Mouse (Mus musculus): ENCODE measurements around the gene Smim17. TPM values are rescaled to one million over a fixed set of nuclear protein-coding genes. Genes with fewer than 3 reads are reported as not detected.

Smim17 gene
- polyA plus RNA-seq, 1 experiment from 2014 or later = not detected

DNA sequence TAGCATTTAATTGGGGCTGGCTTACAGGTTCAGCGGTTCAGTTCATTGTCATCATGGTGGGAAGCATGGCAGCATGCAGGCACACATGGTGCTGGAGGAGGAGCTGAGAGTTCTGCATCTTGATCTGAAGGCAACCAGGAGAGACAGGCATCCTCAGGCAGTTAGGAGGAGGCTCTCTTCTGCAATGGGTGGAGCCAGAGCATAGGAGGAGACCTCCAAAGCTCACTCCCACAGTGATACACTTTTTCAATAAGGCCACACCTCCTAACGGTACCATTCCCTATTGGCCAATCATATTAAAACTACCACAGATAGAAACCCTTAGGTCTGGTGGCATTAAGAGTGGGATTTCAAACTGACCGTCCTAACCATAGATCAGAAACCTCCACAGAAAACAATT, 29.1 kb upstream of the Smim17 start:
- Histone ChIP-seq H3K9me3 (replicated peaks) (no peaks in the 10 kb centered on the region), H3K4me2 (no peak overlapping the region), H3K4me3 (replicated peaks) (no peak overlapping the region), H3K4me1 (replicated peaks) (peaks cover 36% of the 10 kb centered on the region), H3K27me3 (no peaks in the 10 kb centered on the region), H3K36me3 (replicated peaks) (no peaks in the 10 kb centered on the region), H3K27ac (replicated peaks) (no peak overlapping the region), H3K9ac (no peak overlapping the region)
- WGBS (ENCODE audit: insufficient replicate concordance) = 65% methylated on average over 3 of the region's 3 CpGs
- no peak for ATAC-seq (ENCODE audit: insufficient read depth)

DNA sequence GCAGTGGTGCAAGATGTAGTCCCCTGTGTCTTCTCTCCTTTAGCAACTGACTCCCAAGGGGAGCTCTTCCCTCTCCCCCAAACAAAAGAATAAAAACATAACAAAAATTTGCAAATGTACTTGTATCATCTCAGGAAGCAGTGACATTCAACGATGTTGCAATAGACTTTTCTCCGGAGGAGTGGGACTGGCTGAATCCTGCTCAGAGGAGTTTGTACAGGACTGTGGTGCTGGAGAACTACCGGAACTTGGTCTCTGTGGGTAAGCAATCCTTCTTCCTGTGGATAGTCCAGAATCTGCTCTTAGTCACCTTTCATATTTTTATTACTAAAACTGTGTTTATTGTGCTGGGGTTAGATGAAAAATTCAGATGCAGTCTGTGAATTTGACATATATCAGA, 25.5 kb upstream of the Smim17 start:
- Histone ChIP-seq H3K36me3 (replicated peaks) (no peaks in the 10 kb centered on the region), H3K27me3 (no peaks in the 10 kb centered on the region), H3K27ac (replicated peaks) (no peak overlapping the region), H3K9ac (no peak overlapping the region), H3K4me3 (replicated peaks) (no peak overlapping the region), H3K9me3 (replicated peaks) (no peaks in the 10 kb centered on the region), H3K4me1 (replicated peaks) (peaks cover 9% of the 10 kb centered on the region; the same call in 1 of the 2 replicates), H3K4me2 (no peak overlapping the region)
- 72% methylated on average over 3 of the region's 3 CpGs for WGBS (ENCODE audit: insufficient replicate concordance)
- no peak for ATAC-seq (ENCODE audit: insufficient read depth)

DNA sequence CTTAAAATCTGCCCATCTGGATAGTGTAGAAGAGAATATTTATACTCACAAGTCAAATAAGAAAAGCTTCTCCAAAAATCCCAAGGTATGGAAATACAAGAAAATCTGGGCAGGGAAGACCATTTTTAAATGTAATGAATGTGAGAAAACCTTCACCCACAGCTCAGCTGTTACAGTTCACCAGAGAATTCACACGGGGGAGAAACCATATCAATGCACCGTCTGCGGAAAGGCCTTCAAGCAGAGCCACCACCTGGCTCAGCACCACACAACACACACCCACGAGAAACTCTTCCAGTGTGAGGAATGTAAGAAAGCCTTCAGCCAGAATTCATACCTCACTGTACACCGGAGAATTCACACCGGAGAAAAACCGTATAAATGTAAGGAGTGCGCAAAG, 20.1 kb upstream of the Smim17 start:
- H3K9ac ChIP-seq = no peak overlapping the region
- 79% methylated on average over 8 of the region's 8 CpGs for WGBS (ENCODE audit: insufficient replicate concordance)
- no peak overlapping the region for H3K4me2 ChIP-seq
- ATAC-seq (ENCODE audit: insufficient read depth) = no peak
- no peaks in the 10 kb centered on the region for H3K36me3 ChIP-seq (replicated peaks)
- no peaks in the 10 kb centered on the region for H3K9me3 ChIP-seq (replicated peaks)
- H3K27ac ChIP-seq (replicated peaks) = no peak overlapping the region
- peaks cover 15% of the 10 kb centered on the region for H3K4me1 ChIP-seq (replicated peaks)
- H3K4me3 ChIP-seq (replicated peaks) = no peak overlapping the region
- H3K27me3 ChIP-seq = no peaks in the 10 kb centered on the region

DNA sequence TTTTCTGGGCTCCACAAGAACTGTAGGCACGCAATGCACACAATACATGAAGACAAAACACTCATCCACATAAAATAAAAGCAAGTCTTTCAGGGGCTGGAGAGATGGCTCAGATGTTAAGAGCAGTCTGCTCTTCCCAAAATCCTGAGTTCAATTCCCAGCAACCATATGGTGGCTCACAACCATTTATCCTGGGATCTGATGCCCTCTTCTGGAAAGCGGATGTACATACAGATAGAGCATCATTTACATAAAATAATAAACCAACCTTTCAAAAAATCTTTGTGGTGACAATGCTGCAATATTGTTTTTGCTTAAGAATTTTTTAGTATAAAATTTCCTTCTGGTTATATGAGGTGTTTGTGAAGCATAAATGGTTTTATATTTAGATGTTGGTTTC, 17.1 kb upstream of the Smim17 start:
- H3K4me2 ChIP-seq = no peak overlapping the region
- H3K27ac ChIP-seq (replicated peaks) = no peak overlapping the region
- H3K36me3 ChIP-seq (replicated peaks) = no peaks in the 10 kb centered on the region
- H3K27me3 ChIP-seq = no peaks in the 10 kb centered on the region
- peaks cover 23% of the 10 kb centered on the region for H3K4me1 ChIP-seq (replicated peaks)
- no peak overlapping the region for H3K9ac ChIP-seq
- H3K9me3 ChIP-seq (replicated peaks) = no peaks in the 10 kb centered on the region
- no peak for ATAC-seq (ENCODE audit: insufficient read depth)
- WGBS (ENCODE audit: insufficient replicate concordance) = 62% methylated on average over 2 of the region's 2 CpGs
- H3K4me3 ChIP-seq (replicated peaks) = no peak overlapping the region

DNA sequence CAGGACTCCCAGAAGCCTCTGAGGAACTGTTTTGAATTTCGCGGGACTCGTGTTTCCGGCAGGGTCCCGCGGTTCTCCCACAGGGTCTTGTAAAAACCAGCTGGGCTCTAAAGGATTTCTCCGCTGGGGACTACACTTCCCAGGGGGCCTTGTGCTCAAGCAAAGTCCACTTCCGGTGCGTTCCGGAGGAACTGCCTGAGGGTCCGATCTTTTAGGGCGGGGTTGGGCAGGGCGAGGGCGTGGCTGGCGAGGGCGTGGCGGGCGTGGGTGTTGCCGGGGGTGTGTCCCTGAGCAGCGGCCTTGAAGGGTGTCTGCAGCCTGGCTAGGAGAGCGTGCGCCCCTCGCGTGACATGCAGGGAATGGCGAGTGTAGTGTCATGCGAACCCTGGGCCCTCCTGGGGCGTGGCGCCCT, 15.5 kb upstream of the Smim17 start, which contains the start of gene Zfp28:
Zfp28 (plus strand) TSS at position 252 of the 412 bp plus-strand sequence.
- H3K27ac ChIP-seq (replicated peaks) = no peak within 1 kb of the TSS
- H3K27me3 ChIP-seq = no peaks in the 10 kb centered on the region
- peaks cover 23% of the 10 kb centered on the region for H3K4me1 ChIP-seq (replicated peaks)
- H3K9me3 ChIP-seq (replicated peaks) = no peaks in the 10 kb centered on the region
- ATAC-seq (ENCODE audit: insufficient read depth) = peak; percentile 93
- no peaks in the 10 kb centered on the region for H3K36me3 ChIP-seq (replicated peaks)
- peak within 1 kb of the TSS; percentile 42 for H3K9ac ChIP-seq
- WGBS (ENCODE audit: insufficient replicate concordance) = under 1% methylated on average over 28 of the region's 28 CpGs
- H3K4me2 ChIP-seq = peak within 1 kb of the TSS; percentile 75
- peak within 1 kb of the TSS; percentile 62 for H3K4me3 ChIP-seq (replicated peaks)

DNA sequence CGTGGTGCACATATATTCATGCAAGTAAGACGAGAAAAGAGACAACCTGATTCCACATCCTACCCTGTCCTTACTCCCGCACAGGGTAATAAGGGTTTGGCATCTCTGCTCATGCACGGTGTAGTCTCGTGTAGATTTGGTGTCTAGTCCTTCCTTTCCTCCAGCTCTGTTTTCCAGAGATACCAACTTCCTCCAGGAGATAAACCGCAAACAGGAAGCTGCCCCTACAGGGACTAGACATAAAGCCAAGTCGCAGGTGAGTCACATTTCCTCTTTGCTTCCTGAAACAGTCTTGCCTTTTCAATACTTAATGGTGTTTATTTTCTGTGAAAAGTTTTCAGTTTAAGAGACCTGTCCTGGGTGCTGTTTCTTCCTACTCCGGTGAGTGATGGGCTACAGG, 14.5 kb upstream of the Smim17 start:
- 18% methylated on average over 8 of the region's 8 CpGs for WGBS (ENCODE audit: insufficient replicate concordance)
- no peak for ATAC-seq (ENCODE audit: insufficient read depth)
- H3K27ac ChIP-seq (replicated peaks) = no peak overlapping the region
- peak overlapping the region; percentile 62; the same call in 1 of the 2 replicates for H3K4me3 ChIP-seq (replicated peaks)
- H3K9me3 ChIP-seq (replicated peaks) = no peaks in the 10 kb centered on the region
- H3K36me3 ChIP-seq (replicated peaks) = no peaks in the 10 kb centered on the region
- H3K4me2 ChIP-seq = peak overlapping the region; percentile 75
- no peaks in the 10 kb centered on the region for H3K27me3 ChIP-seq
- H3K4me1 ChIP-seq (replicated peaks) = peaks cover 23% of the 10 kb centered on the region
- H3K9ac ChIP-seq = no peak overlapping the region

DNA sequence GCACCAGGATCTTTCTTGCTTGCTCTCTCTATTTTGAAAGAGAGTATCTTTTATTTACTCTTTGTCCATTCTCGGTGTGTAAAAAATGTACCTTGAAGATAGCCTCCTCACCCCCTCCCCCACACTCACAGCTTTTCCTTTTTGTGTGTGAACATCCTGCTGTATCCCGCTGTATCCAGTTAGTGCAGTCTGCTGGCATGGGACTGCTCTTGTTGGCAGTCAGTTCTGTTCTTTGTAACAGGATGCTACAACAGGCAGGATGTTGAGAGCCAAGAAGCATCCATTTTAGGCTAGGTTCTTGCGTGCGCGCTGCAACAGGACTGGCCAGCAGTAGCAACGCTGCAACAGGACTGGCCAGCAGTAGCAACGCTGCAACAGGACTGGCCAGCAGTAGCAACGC, 11.5 kb upstream of the Smim17 start:
- H3K27me3 ChIP-seq = no peaks in the 10 kb centered on the region
- H3K27ac ChIP-seq (replicated peaks) = no peak overlapping the region
- no peaks in the 10 kb centered on the region for H3K9me3 ChIP-seq (replicated peaks)
- H3K4me1 ChIP-seq (replicated peaks) = peaks cover 23% of the 10 kb centered on the region
- H3K36me3 ChIP-seq (replicated peaks) = 0 out of 2 replicates have a peak, but pooled peaks cover 7% of the 10 kb centered on the region
- H3K4me3 ChIP-seq (replicated peaks) = no peak overlapping the region
- H3K9ac ChIP-seq = no peak overlapping the region
- WGBS (ENCODE audit: insufficient replicate concordance) = 83% methylated on average over 8 of the region's 8 CpGs
- no peak overlapping the region for H3K4me2 ChIP-seq
- ATAC-seq (ENCODE audit: insufficient read depth) = no peak

DNA sequence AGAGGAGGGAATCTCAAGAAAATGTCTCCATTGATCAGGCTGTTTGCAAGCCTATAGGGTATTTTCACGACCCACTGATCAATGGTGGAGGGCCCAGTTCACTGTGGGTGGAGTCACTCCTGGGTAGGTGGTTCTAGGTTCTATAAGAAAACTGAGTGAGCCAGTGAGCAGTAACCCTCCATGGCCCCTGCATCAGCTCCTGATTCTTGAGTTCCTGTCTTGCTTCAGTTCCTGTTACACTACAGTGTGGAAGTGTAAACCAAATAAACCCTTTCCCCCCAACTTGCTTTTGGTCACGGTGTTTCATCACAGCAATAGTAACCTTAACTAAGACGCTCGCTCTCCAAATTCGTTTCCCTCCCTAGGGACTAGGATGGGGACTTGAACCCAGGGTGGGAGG, 9.5 kb upstream of the Smim17 start:
- Histone ChIP-seq H3K4me2 (no peak overlapping the region), H3K4me3 (replicated peaks) (no peak overlapping the region), H3K27ac (replicated peaks) (no peak overlapping the region), H3K36me3 (replicated peaks) (0 out of 2 replicates have a peak, but pooled peaks cover 13% of the 10 kb centered on the region), H3K9me3 (replicated peaks) (no peaks in the 10 kb centered on the region), H3K9ac (no peak overlapping the region), H3K27me3 (no peaks in the 10 kb centered on the region), H3K4me1 (replicated peaks) (peaks cover 3% of the 10 kb centered on the region)
- 69% methylated on average over 5 of the region's 5 CpGs for WGBS (ENCODE audit: insufficient replicate concordance)
- no peak for ATAC-seq (ENCODE audit: insufficient read depth)

DNA sequence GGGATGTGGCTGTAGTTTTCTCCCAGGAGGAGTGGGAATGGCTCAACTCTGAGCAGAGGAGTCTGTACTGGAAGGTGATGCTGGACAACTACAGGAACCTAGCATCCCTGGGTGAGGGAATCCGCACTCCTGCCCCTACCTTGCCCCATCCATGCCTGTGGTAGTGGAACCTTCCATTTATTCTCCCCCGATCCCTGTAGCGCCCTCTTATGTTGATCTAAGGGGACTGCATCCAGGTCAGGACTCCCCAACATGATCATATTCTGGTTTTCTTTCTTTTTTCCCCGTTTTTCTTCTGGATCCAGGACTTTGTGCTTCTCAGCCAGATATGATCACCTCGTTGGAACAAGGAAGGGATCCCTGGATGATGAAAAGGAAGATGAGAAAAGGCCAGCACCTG, 9.1 kb upstream of the Smim17 start:
- no peaks in the 10 kb centered on the region for H3K27me3 ChIP-seq

DNA sequence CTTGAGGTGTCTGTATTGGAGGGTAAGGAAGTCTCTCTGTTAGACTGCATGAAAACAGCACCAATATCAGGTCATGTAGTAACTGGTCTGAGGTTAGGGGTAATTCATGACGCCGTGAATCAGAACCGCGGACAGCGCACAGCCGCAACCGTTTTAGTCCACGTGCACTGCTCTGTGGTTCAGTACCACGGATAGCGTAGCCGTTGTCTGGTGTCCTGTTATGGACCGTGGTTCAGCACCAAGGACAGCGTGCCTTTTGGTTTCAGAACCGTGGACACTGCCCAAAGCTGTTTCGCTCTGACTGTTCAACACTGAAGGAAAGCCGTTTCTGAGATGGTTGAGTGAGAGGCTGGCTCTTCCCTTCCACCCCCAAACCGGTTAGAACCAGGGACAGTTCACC, 11.5 kb downstream of the Smim17 start, which contains the start of gene Gm20715:
Gm20715 (plus strand) TSS at position 235 of the 400 bp plus-strand sequence.
- under 1% methylated on average over 17 of the region's 17 CpGs for WGBS (ENCODE audit: insufficient replicate concordance)
- Histone ChIP-seq H3K36me3 (replicated peaks) (no peaks in the 10 kb centered on the region), H3K4me1 (replicated peaks) (no peaks in the 10 kb centered on the region), H3K27me3 (no peaks in the 10 kb centered on the region; the same call in 1 of the 2 replicates), H3K9ac (no peak within 1 kb of the TSS), H3K4me3 (replicated peaks) (no peak within 1 kb of the TSS), H3K27ac (replicated peaks) (no peak within 1 kb of the TSS), H3K4me2 (no peak within 1 kb of the TSS), H3K9me3 (replicated peaks) (no peaks in the 10 kb centered on the region)
- peak; percentile 80 for ATAC-seq (ENCODE audit: insufficient read depth)

More for the DNA sequence above, 9.1 kb upstream of the Smim17 start:
- WGBS (ENCODE audit: insufficient replicate concordance) = 53% methylated on average over 5 of the region's 5 CpGs
- H3K4me1 ChIP-seq (replicated peaks) = no peaks in the 10 kb centered on the region
- H3K4me2 ChIP-seq = no peak overlapping the region
- H3K4me3 ChIP-seq (replicated peaks) = no peak overlapping the region
- ATAC-seq (ENCODE audit: insufficient read depth) = no peak
- H3K27ac ChIP-seq (replicated peaks) = no peak overlapping the region
- H3K9me3 ChIP-seq (replicated peaks) = no peaks in the 10 kb centered on the region
- H3K9ac ChIP-seq = no peak overlapping the region
- 0 out of 2 replicates have a peak, but pooled peaks cover 13% of the 10 kb centered on the region for H3K36me3 ChIP-seq (replicated peaks)

DNA sequence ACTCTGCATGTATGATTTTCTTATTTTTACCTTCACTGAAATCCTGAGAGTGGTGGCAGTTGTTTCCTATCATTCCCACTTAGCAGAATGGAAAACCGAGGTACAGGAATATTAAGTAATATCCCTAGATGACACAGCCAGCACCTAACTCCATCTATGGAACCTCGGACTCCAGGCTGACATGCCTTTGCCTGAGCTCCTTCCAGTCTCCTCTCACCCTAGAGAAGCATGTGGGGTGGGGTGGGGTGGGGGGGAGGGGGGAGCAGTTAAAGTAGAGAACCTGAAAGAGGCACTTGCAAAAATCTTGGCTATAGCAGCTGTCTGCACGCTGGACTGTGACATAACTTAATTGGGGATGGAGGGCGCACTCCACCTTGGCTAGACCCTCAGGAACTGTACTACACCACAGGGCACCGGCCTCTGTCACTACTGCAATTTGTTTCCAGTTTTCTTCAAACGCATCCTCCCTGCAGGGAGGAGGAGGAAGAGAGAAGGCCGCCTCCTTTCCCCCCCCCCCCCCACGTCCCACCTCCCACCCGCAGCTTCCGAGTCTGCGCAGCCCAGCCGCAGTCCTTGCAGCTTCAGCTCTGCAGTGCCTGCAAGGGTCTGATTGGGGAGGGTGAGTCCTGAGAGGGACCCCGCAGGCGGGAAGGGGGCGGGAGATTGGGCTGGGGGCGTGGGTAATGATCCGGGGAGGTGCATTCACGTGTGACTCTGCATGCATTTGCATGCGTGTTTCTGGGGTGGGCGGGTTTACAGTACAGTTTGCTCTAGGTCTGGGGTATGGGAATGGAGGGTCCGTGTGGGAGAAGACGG, 16.3 kb downstream of the Smim17 start:
- Histone ChIP-seq H3K4me1 (replicated peaks) (no peaks in the 10 kb centered on the region), H3K9me3 (replicated peaks) (no peaks in the 10 kb centered on the region), H3K27me3 (no peaks in the 10 kb centered on the region; the same call in 1 of the 2 replicates), H3K27ac (replicated peaks) (no peak overlapping the region), H3K9ac (no peak overlapping the region), H3K36me3 (replicated peaks) (no peaks in the 10 kb centered on the region), H3K4me2 (no peak overlapping the region), H3K4me3 (replicated peaks) (no peak overlapping the region)
- ATAC-seq (ENCODE audit: insufficient read depth) = no peak
- WGBS (ENCODE audit: insufficient replicate concordance) = 6% methylated on average over 21 of the region's 22 CpGs

Data from liver, embryonic 15.5 days (tissue).